Mouse (Mus musculus) liver, embryonic 11.5 days (tissue): ENCODE data around the gene Plekha8. TPM values are rescaled to one million over a fixed set of nuclear protein-coding genes. Genes with fewer than 3 reads are reported as not detected.

Experiments
- ATAC-seq: fragments of 200-750 bp; cut with Nextera tagmentation; replicated peaks from 2 replicates; pipeline ENCODE4 v1.8.0; 2017; ENCODE audit warnings: moderate number of reproducible peaks, mild to moderate bottlenecking, moderate TSS enrichment, moderate library complexity; ENCODE audit not compliant: low FRiP score
- DNase-seq: peaks from one replicate; pipeline ENCODE4 v3.0.0-alpha.2; 2017; ENCODE audit warnings: low spot score
- H3K27ac ChIP-seq: fragments of 300-500 bp; sonication (generic); 2 replicates; pipeline ENCODE4 v1.5.1; 2014; ENCODE audit warnings: mild to moderate bottlenecking, low read depth, low read length, control low read depth
- H3K27me3 ChIP-seq: fragments of 300-500 bp; sonication (generic); replicated peaks from 2 replicates; pipeline ENCODE4 v1.6.1; 2014; ENCODE audit warnings: low read length, mixed read lengths; ENCODE audit not compliant: control insufficient read depth, insufficient read depth
- H3K36me3 ChIP-seq: fragments of 300-500 bp; sonication (generic); 2 replicates; pipeline ENCODE4 v1.6.1; 2014; ENCODE audit warnings: mild to moderate bottlenecking, low read length, moderate library complexity, mixed read lengths; ENCODE audit not compliant: control insufficient read depth, insufficient read depth
- H3K4me1 ChIP-seq: fragments of 300-500 bp; sonication (generic); replicated peaks from 2 replicates; pipeline ENCODE4 v1.6.1; 2014; ENCODE audit warnings: low read length, mixed read lengths; ENCODE audit not compliant: control insufficient read depth, insufficient read depth
- H3K4me2 ChIP-seq: fragments of 300-500 bp; sonication (generic); 2 replicates; pipeline ENCODE4 v1.6.1; 2014; ENCODE audit warnings: mild to moderate bottlenecking, control low read depth, moderate library complexity
- H3K4me3 ChIP-seq: fragments of 300-500 bp; sonication (generic); 2 replicates; pipeline ENCODE4 v1.5.1; 2014; ENCODE audit warnings: low read depth, low read length, control low read depth
- H3K9ac ChIP-seq: fragments of 300-500 bp; sonication (generic); 2 replicates; pipeline ENCODE4 v1.6.1; 2014; ENCODE audit warnings: low read depth, low read length, control low read depth
- H3K9me3 ChIP-seq: fragments of 300-500 bp; sonication (generic); 2 replicates; pipeline ENCODE4 v1.6.1; 2016; ENCODE audit warnings: low read length, inconsistent platforms, mixed read lengths; ENCODE audit not compliant: control insufficient read depth
- WGBS: fragments of 180-500 bp; shearing (Covaris S2); extraction: QIAGEN DNeasy Blood & Tissue Kit; methylation state at CpG from one replicate; pipeline ENCODE4 v1.1.7; 2014; 5-methylcytosine and 5-hydroxymethylcytosine counted together
- polyA plus RNA-seq: library from polyadenylated mRNA; unstranded; fragments of >200 nt; fragmentation: Nextera tagmentation; extraction: Ambion mirVana; gene quantifications from 2 replicates; pipeline ENCODE4 v1.2.1, GENCODE M21; 2014

Gene Plekha8
- polyA plus RNA-seq, 1 experiment from 2014 or later = 7.9 TPM

- Histone ChIP-seq H3K27ac (no peak overlapping the region), H3K9ac (no peak overlapping the region), H3K4me3 (no peak overlapping the region), H3K36me3 (no peaks in the 10 kb centered on the region), H3K4me1 (no peaks in the 10 kb centered on the region), H3K27me3 (0 out of 2 replicates have a peak, but pooled peaks cover 3% of the 10 kb centered on the region), H3K4me2 (no peak overlapping the region), H3K9me3 (no peaks in the 10 kb centered on the region)
- WGBS = 89% methylated on average over 6 of the region's 6 CpGs
- ATAC-seq (no peak), DNase-seq (no peak)
Measured at GRCm38 (mm10) chr6:54693286-54693685, 98.4 kb downstream of the Plekha8 start.

Other genes with a start within 250 kb of the Plekha8 start
- 0.26 and 0.47 TPM in 2 replicates for gene Wipf3, start 165.5 kb upstream of the Plekha8 start, polyA plus RNA-seq
- gene Scrn1, start 28.6 kb upstream of the Plekha8 start, polyA plus RNA-seq = 2.9 and 3.0 TPM in 2 replicates
- 11.0 and 11.9 TPM in 2 replicates for gene Fkbp14, start 2.2 kb downstream of the Plekha8 start, polyA plus RNA-seq
- gene Mturn, start 86.5 kb downstream of the Plekha8 start, polyA plus RNA-seq = 1.4 and 1.8 TPM in 2 replicates
- gene Znrf2, start 221.8 kb downstream of the Plekha8 start, polyA plus RNA-seq = 3.9 and 4.1 TPM in 2 replicates